Mouse (Mus musculus) liver, postnatal 0 days (tissue): ENCODE data around the gene Csta1.
"Not testable (repeated sequence)": the region's sequence is repeated elsewhere in the genome, so short reads cannot be mapped to it uniquely, and the experiment has no call there.

Experiments used
- CTCF ChIP-seq: sonication (generic); IDR thresholded peaks from 2 replicates; pipeline ENCODE4 v1.5.1; 2016; ENCODE audit warnings: antibody characterized with exemption, low read depth
- EP300 ChIP-seq: IDR thresholded peaks from 2 replicates; pipeline ENCODE4 v1.6.1; 2016; ENCODE audit warnings: antibody characterized with exemption, low read depth, mild to moderate bottlenecking

DNA sequence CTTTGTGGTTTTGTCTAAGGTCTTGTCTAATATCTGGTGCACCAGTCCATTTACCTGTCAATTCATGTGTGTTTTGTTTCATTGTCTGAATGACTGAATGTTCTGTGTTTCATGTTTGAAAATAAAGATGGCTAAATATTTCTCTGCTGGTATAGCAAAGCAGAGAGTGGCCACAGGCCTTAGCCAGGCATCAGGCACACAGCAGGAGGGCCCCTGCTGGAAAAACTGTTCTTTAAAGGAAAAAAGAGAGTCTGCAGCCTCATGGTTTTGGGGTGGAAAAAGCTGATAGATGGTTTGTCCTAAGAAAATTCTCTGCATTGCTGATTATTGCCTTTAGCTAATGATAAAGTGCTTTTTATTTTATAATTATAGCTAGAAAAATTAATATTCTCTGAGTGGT lies 19.6 kb downstream of the Csta1 start:
- not testable (repeated sequence) for TF ChIP-seq CTCF, EP300
